Mouse (Mus musculus): ENCODE measurements at regions not wholly inside any gene's neighbourhood (a gene's known extent, or its start where the extent isn't known, plus 50 kb on each side); places are given as distances from the start of the nearest gene placed in this dataset.

DNA sequence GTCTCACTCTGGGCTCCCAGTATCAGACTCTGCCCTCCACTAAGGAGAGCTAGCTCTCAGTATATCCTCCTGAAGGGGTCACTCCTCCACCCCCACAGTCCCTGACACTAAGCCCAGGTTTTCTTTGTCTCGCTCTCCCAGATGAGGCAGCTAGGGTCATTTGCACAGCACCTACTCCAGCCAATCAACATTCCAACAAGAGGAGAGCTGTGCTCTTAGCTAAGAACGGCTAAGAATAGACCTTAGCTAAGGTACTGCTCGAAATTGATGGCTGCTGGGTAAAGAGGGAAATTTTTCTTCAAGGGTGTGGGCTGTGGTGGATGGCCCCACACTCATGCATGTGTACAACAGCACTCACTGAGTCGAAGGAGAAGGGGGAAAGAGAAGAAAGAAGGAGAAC, 86.3 kb upstream of the Nt5e start:
- TF ChIP-seq CTCF (IDR thresholded peaks at IDR 0.05; ENCODE audit: control insufficient read depth, insufficient read depth, insufficient replicate concordance, low read depth, low read length), result no peak
- no peak for TF ChIP-seq POLR2A (IDR thresholded peaks at IDR 0.05; ENCODE audit: control insufficient read depth, low read depth, low read length)
